Mouse (Mus musculus) spleen, postnatal 14 days (tissue): Measurements from ENCODE around the gene Cic.

Source experiments
- DNase-seq, 2 experiments: peaks; one replicate each; pipeline ENCODE4 v3.0.0; 2021 to 2022; ENCODE audit warnings: low spot score in 2 of 2

The Cic gene

DNA sequence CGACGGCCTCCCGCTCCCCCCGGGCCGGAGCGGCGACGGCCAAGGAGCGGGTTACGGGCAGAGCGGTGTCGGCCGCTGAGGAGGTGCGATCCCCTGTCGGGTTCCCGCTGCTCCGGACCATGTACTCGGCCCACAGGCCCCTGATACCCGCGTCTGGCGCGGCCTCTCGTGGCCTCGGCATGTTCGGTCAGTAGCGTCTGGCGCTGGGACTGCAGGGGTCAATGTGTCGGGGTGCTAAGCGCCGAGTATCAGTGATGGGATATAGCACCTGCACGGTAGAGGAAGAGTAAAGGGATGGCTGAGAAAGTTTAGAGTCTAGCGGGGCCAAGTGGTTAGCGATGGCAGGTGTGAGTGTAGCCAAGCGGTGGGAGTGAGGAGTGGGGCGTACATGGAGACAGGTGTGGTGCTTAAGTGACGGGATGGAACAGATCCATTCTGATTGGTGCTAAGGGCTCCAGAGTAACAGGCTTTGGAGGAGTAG, 15.3 kb downstream of the Cic start:
- peak in 1 of 2 experiments; percentile 39 for DNase-seq

DNA sequence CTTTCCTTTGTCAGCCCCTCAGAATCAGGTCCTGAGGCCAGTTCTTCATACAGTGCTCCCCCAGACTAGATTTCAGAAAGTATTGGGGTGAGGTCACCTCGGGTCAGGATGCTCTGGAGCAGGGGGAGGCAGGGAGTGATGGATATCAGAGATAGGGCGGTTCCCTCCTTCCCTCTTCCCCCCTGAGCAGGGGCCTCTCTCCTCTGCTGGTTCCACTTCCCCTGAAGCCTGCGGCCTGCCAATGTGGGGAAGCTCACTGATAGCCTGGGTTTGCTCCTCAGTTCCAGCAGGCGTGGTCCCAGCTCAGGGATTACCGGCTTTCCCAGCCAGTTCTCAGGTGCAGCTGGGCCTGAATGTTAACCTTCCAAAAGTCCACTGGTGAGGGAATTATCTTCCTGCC, 16.1 kb downstream of the Cic start:
- DNase-seq = no peak

DNA sequence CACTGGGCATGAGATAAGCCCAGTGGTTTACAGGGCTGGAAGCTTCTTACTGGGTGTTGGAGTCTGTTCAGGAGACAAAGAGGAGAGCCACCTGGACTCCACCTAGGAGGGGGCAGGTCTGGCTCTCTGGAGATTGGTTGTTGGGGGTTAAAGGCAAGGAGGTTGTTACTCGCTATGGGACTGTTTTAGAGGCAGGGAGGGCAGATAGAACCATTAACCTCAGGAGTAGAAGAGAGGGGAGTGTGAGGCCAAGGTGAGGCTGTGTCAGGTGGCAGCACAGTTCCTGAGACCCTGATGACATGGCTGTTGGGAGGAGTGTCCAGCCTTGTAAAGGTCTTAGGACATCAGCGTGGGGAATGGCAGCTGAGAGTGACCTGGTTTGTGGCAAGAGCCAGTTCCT, 16.7 kb downstream of the Cic start:
- no peak for DNase-seq

- no peak for DNase-seq
Measured at GRCm38 (mm10) chr7:25284766-25285165, 17.3 kb downstream of the Cic start.

DNA sequence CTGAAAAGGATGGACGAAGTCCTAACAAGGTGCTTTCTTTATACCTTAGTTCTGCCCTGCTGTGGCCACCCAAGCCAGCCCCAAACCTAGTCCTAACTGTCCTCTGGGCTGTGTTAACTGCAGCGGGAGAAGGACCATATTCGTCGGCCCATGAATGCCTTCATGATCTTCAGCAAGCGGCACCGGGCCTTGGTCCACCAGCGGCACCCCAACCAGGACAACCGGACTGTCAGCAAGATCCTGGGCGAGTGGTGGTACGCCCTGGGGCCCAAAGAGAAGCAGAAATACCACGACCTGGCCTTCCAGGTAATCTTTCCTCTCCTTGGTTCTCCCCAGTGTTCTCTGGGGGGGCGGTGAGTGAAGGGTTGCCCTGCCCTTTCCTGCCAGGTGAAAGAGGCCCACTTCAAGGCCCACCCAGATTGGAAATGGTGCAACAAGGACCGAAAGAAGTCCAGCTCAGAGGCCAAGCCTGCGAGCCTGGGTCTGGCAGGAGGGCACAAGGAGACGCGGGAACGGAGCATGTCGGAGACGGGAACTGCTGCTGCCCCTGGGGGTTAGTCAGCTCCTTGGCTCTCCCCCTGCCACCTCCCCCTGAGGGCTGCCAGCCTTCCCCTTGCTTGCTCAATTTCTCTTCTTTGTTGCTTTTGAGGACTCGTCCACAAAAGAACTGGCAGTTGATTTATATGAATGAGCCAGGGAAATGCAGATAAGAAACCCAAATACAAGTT, 18.2 kb downstream of the Cic start:
- no peak for DNase-seq

DNA sequence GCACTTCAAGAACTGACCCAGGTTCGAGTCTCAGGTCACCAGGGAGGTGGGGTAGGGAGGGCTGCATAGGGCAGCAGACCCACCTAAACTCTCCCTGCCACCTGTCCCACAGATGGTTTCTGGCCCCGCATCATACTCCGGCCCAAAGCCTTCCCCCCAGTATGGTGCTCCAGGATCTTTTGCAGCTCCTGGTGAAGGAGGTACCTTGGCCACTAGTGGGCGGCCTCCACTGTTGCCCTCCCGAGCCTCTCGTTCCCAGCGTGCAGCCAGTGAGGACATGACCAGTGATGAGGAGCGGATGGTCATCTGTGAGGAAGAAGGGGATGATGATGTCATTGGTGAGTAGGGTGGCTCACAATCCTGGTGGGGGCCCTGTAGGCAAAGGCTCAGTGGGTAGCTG, 19.5 kb downstream of the Cic start:
- no peak for DNase-seq

DNA sequence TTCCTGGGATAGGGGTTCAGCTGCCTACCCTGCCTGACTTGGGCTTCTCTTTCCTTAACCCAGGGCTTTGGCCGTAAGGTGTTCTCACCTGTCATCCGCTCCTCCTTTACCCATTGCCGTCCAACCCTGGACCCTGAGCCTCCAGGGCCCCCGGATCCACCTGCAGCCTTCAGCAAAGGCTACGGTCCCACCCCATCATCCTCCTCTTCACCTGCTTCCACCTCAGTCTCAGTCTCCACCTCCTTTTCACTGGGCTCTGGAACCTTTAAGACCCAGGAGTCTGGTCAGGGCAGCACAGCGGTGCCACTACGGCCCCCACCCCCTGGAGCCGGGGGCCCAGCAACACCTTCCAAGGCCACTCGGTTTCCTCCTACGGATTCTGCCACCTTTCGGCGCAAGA, 20.5 kb downstream of the Cic start:
- DNase-seq = no peak

DNA sequence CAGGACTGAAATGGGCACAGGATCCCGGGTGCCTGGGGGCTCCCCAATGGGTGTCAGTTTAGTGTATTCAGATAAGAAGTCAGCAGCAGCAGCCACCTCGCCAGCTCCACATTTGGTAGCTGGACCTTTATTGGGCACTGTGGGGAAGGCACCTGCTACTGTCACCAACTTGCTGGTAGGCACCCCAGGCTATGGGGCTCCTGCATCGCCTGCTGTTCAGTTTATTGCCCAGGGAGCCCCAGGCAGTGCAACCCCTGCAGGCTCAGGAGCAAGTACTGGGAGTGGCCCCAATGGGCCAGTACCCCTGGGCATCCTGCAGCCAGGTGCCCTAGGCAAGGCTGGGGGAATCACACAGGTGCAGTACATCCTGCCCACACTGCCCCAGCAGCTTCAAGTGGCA, 21.2 kb downstream of the Cic start:
- DNase-seq = no peak

DNA sequence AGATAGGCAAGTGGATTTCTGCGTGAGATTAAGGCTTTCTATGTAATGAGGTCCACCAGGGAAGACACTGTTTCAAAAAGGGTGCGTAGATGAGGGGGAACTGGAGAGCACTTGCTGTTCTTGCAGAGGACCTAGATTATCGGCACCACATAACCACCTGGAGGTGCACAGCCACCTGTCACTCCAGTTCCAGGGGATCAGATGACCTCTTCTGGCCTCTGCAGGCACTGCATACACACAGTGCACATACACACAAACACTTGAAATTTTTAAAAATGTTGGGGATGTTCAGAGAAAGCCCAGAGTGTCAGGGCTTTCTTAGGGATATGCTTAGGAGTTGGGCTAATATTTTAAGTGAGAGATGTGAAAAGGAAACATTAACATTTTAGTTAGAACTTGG, 22.4 kb downstream of the Cic start:
- DNase-seq = no peak

- DNase-seq = no peak
Measured at GRCm38 (mm10) chr7:25290463-25290862, 23.0 kb downstream of the Cic start.

DNA sequence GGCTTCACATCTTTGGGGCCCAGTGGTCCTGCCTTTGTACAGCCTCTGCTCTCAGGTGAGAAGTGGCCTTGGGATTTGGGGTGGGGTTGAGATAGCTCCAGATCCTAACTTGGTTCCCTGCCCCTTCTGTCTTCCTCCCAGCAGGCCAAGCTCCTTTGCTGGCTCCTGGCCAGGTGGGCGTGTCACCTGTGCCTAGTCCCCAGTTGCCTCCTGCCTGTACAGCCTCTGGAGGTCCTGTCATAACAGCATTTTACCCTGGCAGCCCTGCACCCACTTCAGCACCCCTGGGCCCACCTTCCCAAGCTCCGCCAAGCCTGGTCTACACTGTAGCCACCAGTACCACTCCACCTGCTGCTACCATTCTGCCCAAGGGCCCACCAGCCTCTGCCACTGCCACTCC, 23.4 kb downstream of the Cic start:
- DNase-seq = peak in 1 of 2 experiments; percentile 28

DNA sequence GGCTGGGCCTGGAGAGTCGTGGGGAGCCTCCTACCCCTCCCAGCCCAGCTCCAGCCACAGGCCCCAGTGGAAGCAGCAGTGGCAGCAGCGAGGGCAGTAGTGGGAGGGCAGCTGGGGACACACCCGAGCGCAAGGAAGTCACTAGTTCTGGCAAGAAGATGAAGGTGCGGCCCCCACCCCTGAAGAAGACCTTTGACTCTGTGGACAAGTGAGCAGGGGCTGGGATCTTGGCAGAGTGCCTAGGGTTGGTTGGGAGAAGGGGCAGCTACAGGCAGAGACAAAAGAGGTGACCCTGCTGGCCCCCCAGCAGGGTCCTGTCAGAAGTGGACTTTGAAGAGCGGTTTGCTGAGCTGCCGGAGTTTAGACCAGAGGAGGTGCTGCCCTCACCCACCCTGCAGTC, 24.6 kb downstream of the Cic start:
- no peak for DNase-seq

DNA sequence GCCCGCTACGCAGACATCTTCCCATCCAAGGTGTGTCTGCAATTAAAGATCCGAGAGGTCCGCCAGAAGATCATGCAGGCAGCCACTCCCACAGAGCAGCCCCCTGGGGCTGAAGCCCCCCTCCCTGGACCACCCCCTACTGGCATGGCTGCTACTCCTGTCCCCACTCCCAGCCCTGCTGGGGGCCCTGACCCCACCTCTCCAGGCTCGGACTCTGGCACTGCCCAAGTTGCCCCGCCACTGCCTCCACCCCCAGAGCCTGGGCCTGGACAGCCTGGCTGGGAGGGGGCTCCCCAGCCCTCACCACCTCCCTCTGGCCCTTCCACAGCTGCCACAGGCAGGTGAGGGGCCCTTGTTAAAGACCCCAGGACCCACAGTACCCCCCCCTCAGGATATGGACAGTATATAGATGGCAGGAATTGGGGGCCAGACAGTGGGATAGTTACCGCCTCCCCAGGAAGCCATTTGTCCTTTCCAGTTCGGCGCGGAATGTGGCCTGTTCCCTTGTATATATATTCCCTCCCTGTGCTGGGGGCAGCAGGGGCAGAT, 25.8 kb downstream of the Cic start:
- no peak for DNase-seq

GRCm38 (mm10) chr7:25294495-25294894, 27.0 kb downstream of the Cic start:
- DNase-seq = no peak

DNA sequence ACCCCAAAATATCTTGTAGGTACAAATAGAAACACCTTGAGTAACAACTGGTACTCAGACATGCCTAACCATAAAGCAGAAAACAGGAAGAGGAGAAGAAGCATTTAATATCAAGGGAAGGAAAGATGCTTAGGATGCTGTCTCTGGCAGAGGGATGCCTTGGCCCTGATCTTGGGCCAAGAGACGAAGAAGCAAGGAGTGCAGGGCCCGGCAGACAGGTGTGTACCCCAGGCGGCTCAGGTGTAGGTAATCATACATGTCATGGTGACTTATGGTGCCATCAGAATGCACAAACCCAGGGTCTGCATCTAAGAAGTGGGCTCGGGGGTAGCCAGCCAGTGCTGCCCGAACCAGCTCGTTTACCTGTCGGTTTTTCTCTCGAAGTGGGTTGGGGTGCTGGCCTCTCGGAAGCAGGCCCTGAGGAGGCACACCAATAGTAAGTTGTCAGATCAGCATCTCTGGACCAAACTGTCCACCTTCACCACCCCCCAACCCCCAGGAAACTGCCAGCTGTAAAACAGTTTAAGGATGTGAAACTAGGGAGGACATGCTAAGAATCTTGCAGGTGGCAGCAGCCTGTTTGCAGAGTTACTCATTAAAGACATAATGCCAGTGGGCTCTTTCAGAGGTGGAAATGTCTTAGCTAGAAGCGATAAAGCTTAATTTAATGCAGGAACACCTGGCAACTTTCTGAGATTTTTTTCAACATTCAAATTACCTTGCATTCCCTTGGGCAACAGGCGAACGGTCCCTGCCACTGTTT, 27.6 kb downstream of the Cic start:
- no peak for DNase-seq

- peak in 1 of 2 experiments; percentile 55 for DNase-seq
Measured at GRCm38 (mm10) chr7:25296945-25297453, 29.5 kb downstream of the Cic start.

- peak in 1 of 2 experiments; percentile 49 for DNase-seq
Measured at GRCm38 (mm10) chr7:25297454-25298325, 30.2 kb downstream of the Cic start, which contains the start of gene Pafah1b3. Gene Pafah1b3 (minus strand): TSS chr7:25297986.

- DNase-seq = no peak
Measured at GRCm38 (mm10) chr7:25301063-25301462, 33.6 kb downstream of the Cic start, which contains the start of gene Prr19. Gene Prr19 (plus strand): TSS chr7:25301411.

DNA sequence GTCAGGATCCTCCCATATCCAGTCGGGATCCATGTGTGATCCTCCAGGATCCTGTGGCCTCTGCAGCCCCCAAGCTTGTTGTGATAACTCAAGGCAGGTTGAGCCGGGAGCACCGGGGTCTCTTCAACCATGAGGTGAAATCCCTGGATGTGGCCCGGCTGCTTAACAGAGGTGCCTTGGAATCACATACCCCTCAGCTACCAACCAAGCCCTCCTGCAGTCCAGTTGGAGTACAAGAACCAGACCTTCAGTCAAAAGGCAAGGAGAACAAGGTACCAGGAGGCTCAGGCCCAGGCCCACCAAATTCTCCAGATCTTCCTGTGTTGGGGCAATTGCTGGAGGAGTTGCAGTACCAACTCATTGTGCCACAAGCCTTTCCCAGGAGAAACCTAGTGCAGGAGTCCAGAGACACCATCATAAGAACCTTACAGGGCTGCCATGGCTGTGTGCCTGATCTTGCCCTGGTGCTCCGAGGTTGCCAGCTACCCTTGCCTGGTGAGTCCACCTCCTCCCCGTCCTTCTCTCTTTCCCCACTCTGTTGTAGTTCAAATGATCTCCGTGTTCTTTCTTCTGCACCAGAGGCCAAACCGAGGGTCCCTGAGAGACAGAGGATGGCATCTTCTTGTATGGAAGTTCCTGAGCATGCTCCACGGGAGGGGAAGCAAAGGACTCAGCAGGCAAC, 35.6 kb downstream of the Cic start:
- no peak for DNase-seq

GRCm38 (mm10) chr7:25303685-25304006, 36.1 kb downstream of the Cic start:
- no peak for DNase-seq

DNA sequence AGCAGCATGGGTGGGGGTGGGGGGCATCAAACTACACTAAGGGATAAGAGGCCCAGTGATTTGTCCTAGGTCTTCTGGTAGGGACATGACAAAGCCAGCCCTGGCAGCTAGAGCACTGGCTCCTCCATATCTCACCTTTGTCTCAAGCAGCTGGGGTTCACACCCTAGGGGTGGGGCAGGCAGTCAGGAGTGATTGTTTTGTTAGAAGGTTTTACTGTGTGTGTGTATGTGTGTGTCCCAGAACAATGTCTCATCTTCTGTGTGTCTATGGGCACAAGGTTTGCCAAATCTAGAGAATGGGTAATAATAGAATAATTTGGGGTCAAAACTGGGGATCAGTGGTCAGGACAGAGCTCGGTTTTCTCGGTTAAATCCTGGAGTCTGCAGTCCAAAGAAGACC, 38.0 kb downstream of the Cic start:
- no peak for DNase-seq
